9 mouse cellular contexts compared by ENCODE assay signal in the genomic region with DNA sequence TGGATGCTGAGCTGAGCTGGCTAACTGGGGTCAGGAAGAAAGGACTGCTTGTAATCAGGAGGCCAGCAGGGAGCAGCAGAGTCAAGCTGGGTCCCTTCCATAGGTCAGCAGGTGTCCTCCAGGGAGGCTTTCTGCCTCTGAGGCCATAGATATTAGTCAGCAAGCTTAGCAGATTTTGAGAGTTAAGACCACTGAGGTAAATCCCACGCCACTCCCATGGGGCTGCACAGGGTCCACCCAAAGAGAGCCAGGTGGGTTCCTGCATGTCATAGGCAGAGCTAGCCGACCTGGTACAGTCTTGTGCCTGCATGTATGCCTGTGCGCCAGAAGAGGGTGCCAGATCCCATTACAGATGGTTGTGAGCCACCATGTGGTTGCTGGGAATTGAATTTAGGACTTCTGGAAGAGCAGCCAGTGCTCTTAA.
A peak's percentile ranks its signal among the peaks of the same experiment; 100 is the strongest.
DNase-seq lines count a peak whose midpoint lies in the region; ATAC-seq lines count a peak whose summit lies in the region.
"Had no signal": no experiment of that assay in that cellular context is flagged by ENCODE, and none has a peak within 500 bp of the region (broad histone marks: within the 10 kb centered on the region; RNA-seq: fewer than 3 reads in every experiment).

No protein-coding gene starts in this region.

- no peaks in the 10 kb centered on the region for H3K9me3 ChIP-seq in heart, embryonic 11.5 days (replicated peaks; ENCODE audit: control insufficient read depth, low read length)
- H3K9me3 ChIP-seq in heart, embryonic 10.5 days, result no peaks in the 10 kb centered on the region
- H3K9me3 ChIP-seq: limb, embryonic 12.5 days had no signal

- H3K4me2 ChIP-seq in heart, embryonic 11.5 days, result no peak overlapping the region
- H3K4me2 ChIP-seq: limb, embryonic 12.5 days had no signal

- H3K9ac ChIP-seq in heart, embryonic 11.5 days (ENCODE audit: low read depth, low read length), result no peak overlapping the region
- H3K9ac ChIP-seq: limb, embryonic 12.5 days had no signal

- H3K27me3 ChIP-seq in heart, embryonic 11.5 days (ENCODE audit: control insufficient read depth, insufficient read depth, low read length), result no peaks in the 10 kb centered on the region
- H3K27me3 ChIP-seq in heart, embryonic 10.5 days (ENCODE audit: insufficient read depth, poor library complexity, severe bottlenecking), result 0 out of 2 replicates have a peak, but pooled peaks cover 5% of the 10 kb centered on the region
- H3K27me3 ChIP-seq: limb, embryonic 12.5 days had no signal

- no peak overlapping the region for H3K27ac ChIP-seq in heart, embryonic 11.5 days (ENCODE audit: low read depth, low read length)
- no peak overlapping the region for H3K27ac ChIP-seq in heart, embryonic 10.5 days
- H3K27ac ChIP-seq: limb, embryonic 12.5 days had no signal

- ATAC-seq in heart, embryonic 11.5 days (replicated peaks; ENCODE audit: insufficient number of reproducible peaks, low FRiP score, low TSS enrichment), result no peak

- peak; percentile 62 for DNase-seq in heart, postnatal 4 days
- DNase-seq in A20 (ENCODE audit: low read depth, low spot score), result peak; percentile 76
- peak; percentile 75 for DNase-seq in adrenal gland, postnatal 14 days
- peak; percentile 56 to 78 for DNase-seq in kidney, postnatal 36 days
- DNase-seq in testis, postnatal 10 days (ENCODE audit: low spot score), result peak; percentile 77
- DNase-seq in heart, embryonic 10.5 days (ENCODE audit: low spot score), result no peak
- DNase-seq in layer of hippocampus, adult 18-20 months (ENCODE audit: low spot score in 2 of 2), result no peak

- 52% methylated on average over 3 of the region's 3 CpGs for WGBS in heart, embryonic 11.5 days (ENCODE audit: insufficient replicate concordance)
- 58% methylated on average over 3 of the region's 3 CpGs for WGBS in heart, embryonic 10.5 days

- H3K36me3 ChIP-seq in heart, embryonic 11.5 days (ENCODE audit: control insufficient read depth, insufficient read depth, low read length), result no peaks in the 10 kb centered on the region
- H3K36me3 ChIP-seq in heart, embryonic 10.5 days, result no peaks in the 10 kb centered on the region
- H3K36me3 ChIP-seq: limb, embryonic 12.5 days had no signal

- H3K4me3 ChIP-seq in heart, embryonic 11.5 days (ENCODE audit: low read depth, low read length), result no peak overlapping the region
- H3K4me3 ChIP-seq in heart, embryonic 10.5 days, result no peak overlapping the region
- H3K4me3 ChIP-seq: limb, embryonic 12.5 days had no signal

- H3K4me1 ChIP-seq in heart, embryonic 11.5 days (ENCODE audit: control insufficient read depth, insufficient read depth, low read length), result peaks cover 52% of the 10 kb centered on the region
- peaks cover 86% of the 10 kb centered on the region for H3K4me1 ChIP-seq in heart, embryonic 10.5 days

Comparison
In these comparisons a context has a peak if more than half of its experiments do, and no peak if none do; other contexts are left out.
1. DNase-seq: peak in heart, postnatal 4 days (single experiment), A20 (single experiment), adrenal gland, postnatal 14 days (single experiment), kidney, postnatal 36 days (2 of 2) and testis, postnatal 10 days (single experiment); none in heart, embryonic 10.5 days (single experiment) and layer of hippocampus, adult 18-20 months (0 of 2).